8 mouse cellular contexts compared by ENCODE assay signal in the genomic region with DNA sequence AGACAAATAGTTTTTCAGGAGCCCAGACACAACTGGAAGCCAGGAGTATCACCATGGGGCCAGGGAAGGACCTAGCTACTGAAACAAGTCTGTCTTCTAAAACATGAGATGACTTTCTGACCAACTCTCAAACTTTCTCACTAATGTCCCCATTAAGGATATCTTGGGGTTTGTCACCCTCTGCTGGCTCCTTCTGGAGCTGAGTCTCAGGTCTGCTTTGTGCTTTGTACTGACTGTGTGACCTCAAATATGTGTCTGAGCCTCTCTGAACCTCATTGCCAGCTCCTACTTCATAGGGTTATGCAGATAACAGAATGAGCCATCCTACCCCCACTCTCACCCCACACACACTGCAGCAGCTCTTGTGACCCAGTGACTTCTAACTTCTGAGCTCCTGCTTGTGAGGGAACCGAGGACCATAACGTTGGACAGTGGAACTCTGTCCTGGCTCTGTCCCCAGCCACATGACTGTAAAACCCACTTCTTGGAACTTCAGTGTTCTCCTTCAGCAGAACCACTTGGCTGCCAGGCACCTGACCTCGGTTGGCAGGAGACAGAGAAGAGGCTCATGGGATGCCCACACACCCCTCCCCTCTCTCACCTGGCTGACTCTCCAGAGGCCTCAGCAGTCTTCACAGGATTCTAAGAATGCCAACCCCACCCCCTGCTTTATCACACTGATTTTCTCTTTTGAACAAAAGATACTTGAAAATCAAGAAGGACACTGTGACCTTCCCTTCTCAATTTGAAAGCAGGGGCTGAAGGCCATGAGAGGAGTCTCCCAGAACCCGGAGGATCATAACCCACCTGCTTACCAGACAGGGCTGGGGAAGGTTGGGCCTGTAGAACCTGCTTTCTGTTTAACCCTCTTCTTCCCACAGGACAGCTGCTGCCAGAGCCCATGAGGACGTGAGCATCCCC. TPM values are rescaled to one million over a fixed set of nuclear protein-coding genes. Genes with fewer than 3 reads are reported as not detected.
DNase-seq lines count a peak whose midpoint lies in the region; ATAC-seq lines count a peak whose summit lies in the region.

No protein-coding gene starts in this region.

- 43% methylated on average over 5 of the region's 5 CpGs for WGBS in heart, embryonic 11.5 days (ENCODE audit: insufficient replicate concordance)

- ATAC-seq in heart, embryonic 11.5 days (replicated peaks; ENCODE audit: insufficient number of reproducible peaks, low FRiP score, low TSS enrichment): no peak
- ATAC-seq in inflammation-experienced regulatory T-cells, adult 6 months: peak; percentile 67
- peak; percentile 51; the same call in 1 of the 2 replicates for ATAC-seq in monocyte, adult 5-6 weeks (replicated peaks; ENCODE audit: insufficient number of reproducible peaks, low FRiP score, low TSS enrichment, poor library complexity, severe bottlenecking)

- H3K4me1 ChIP-seq in heart, embryonic 11.5 days (ENCODE audit: control insufficient read depth, insufficient read depth, low read length): peaks cover 9% of the 10 kb centered on the region; the same call in 1 of the 2 replicates

- no peak overlapping the region for H3K27ac ChIP-seq in heart, embryonic 11.5 days (ENCODE audit: low read depth, low read length)

- H3K9ac ChIP-seq in heart, embryonic 11.5 days (ENCODE audit: low read depth, low read length): no peak overlapping the region

- no peak overlapping the region for H3K4me2 ChIP-seq in heart, embryonic 11.5 days

- DNase-seq in heart, adult 18-20 months: peak; percentile 46 to 58
- peak; percentile 74 for DNase-seq in CD4-positive helper T cell, adult 2 months (ENCODE audit: low read depth, low spot score)
- DNase-seq in adrenal gland, postnatal 14 days: peak; percentile 58
- no peak for DNase-seq in embryo, embryonic 10.5 days (ENCODE audit: low spot score)
- DNase-seq in frontal cortex, postnatal 36 days (ENCODE audit: low spot score in 2 of 2): no peak

- H3K9me3 ChIP-seq in heart, embryonic 11.5 days (replicated peaks; ENCODE audit: control insufficient read depth, low read length): no peaks in the 10 kb centered on the region; the same call in 1 of the 2 replicates

- H3K4me3 ChIP-seq in heart, embryonic 11.5 days (ENCODE audit: low read depth, low read length): no peak overlapping the region

- peaks cover 22% of the 10 kb centered on the region for H3K27me3 ChIP-seq in heart, embryonic 11.5 days (ENCODE audit: control insufficient read depth, insufficient read depth, low read length)

- H3K36me3 ChIP-seq in heart, embryonic 11.5 days (ENCODE audit: control insufficient read depth, insufficient read depth, low read length): no peaks in the 10 kb centered on the region

RNA-seq across cellular contexts. Expression of a gene that starts 3.2 kb away (rescaled TPM):
- total RNA-seq in heart, adult 18-20 months (2021): not detected
- polyA plus RNA-seq in heart, embryonic 11.5 days (2014; fragmentation: Nextera tagmentation; extraction: Ambion mirVana): 0.04 and 0.38 TPM in 2 replicates
- 0.56 and 0.98 TPM in 2 replicates for total RNA-seq in adrenal gland, postnatal 14 days (2021)
- under 1 TPM in 1 of 3 experiments, not detected in 2; 0.17 TPM for polyA plus RNA-seq in inflammation-experienced regulatory T-cells, adult 6 months (2017; shearing (Covaris generic))
- total RNA-seq in monocyte, adult 5-6 weeks (2017): 0.10 to 0.29 TPM in 2 of 3 replicates, not detected in the other

RNA-seq across cellular contexts. Expression of a gene that starts 16.5 kb away (rescaled TPM):
- 1 to 10 TPM; 7.8 to 7.9 TPM for total RNA-seq in heart, adult 18-20 months (2021)
- polyA plus RNA-seq in heart, embryonic 11.5 days (2014; fragmentation: Nextera tagmentation; extraction: Ambion mirVana): 36.3 and 37.0 TPM in 2 replicates
- 53.4 and 69.2 TPM in 2 replicates for total RNA-seq in adrenal gland, postnatal 14 days (2021)
- 10 to 100 TPM in 1 of 3 experiments, 1 to 10 TPM in 2; 7.7 to 24.3 (median 8.0) TPM for polyA plus RNA-seq in inflammation-experienced regulatory T-cells, adult 6 months (2017; shearing (Covaris generic))
- 0.67 to 0.87 TPM in 2 of 3 replicates, not detected in the other for total RNA-seq in monocyte, adult 5-6 weeks (2017)

RNA-seq across cellular contexts. Expression of a gene that starts 24.9 kb away (rescaled TPM):
- 10 to 100 TPM in 1 of 2 experiments, 1 to 10 TPM in 1; 2.2 to 19.1 TPM for total RNA-seq in heart, adult 18-20 months (2021)
- polyA plus RNA-seq in heart, embryonic 11.5 days (2014; fragmentation: Nextera tagmentation; extraction: Ambion mirVana): 3.4 and 9.2 TPM in 2 replicates
- 9.0 and 44.5 TPM in 2 replicates for total RNA-seq in adrenal gland, postnatal 14 days (2021)
- polyA plus RNA-seq in inflammation-experienced regulatory T-cells, adult 6 months (2017; shearing (Covaris generic)): 1,000 to 10,000 TPM; 2,973 to 4,396 (median 4,109) TPM
- total RNA-seq in monocyte, adult 5-6 weeks (2017): 125 to 216 TPM (median 199 TPM) in 3 replicates

RNA-seq across cellular contexts. Expression of a gene that starts 49.2 kb away (rescaled TPM):
- total RNA-seq in heart, adult 18-20 months (2021): 1 to 10 TPM; 3.8 to 6.3 TPM
- 1.3 and 2.0 TPM in 2 replicates for polyA plus RNA-seq in heart, embryonic 11.5 days (2014; fragmentation: Nextera tagmentation; extraction: Ambion mirVana)
- 4.6 and 12.8 TPM in 2 replicates for total RNA-seq in adrenal gland, postnatal 14 days (2021)
- polyA plus RNA-seq in inflammation-experienced regulatory T-cells, adult 6 months (2017; shearing (Covaris generic)): 100 to 1,000 TPM; 236 to 339 (median 298) TPM
- 298 to 420 TPM (median 312 TPM) in 3 replicates for total RNA-seq in monocyte, adult 5-6 weeks (2017)

RNA-seq across cellular contexts. Expression of a gene that starts 52.6 kb away (rescaled TPM):
- total RNA-seq in heart, adult 18-20 months (2021): 1 to 10 TPM in 1 of 2 experiments, under 1 TPM in 1; 0.55 to 2.4 TPM
- polyA plus RNA-seq in heart, embryonic 11.5 days (2014; fragmentation: Nextera tagmentation; extraction: Ambion mirVana): not detected in 2 replicates
- 0.41 and 4.2 TPM in 2 replicates for total RNA-seq in adrenal gland, postnatal 14 days (2021)
- 100 to 1,000 TPM; 427 to 674 (median 450) TPM for polyA plus RNA-seq in inflammation-experienced regulatory T-cells, adult 6 months (2017; shearing (Covaris generic))
- 102 to 350 TPM (median 102 TPM) in 3 replicates for total RNA-seq in monocyte, adult 5-6 weeks (2017)

Comparison
In these comparisons a context has a peak if more than half of its experiments do, and no peak if none do; other contexts are left out.
1. DNase-seq: peak in heart, adult 18-20 months (2 of 2), CD4-positive helper T cell, adult 2 months (single experiment) and adrenal gland, postnatal 14 days (single experiment); none in embryo, embryonic 10.5 days (single experiment) and frontal cortex, postnatal 36 days (0 of 2).